Mouse (Mus musculus): ENCODE data around the gene Bcl6b. TPM values are rescaled to one million over a fixed set of nuclear protein-coding genes. Genes with fewer than 3 reads are reported as not detected.
A peak's percentile ranks its signal among the peaks of the same experiment; 100 is the strongest.

Bcl6b gene
- polyA plus RNA-seq (2012; ENCODE audit: insufficient read depth, low replicate concordance): not detected in 2 replicates

- H3K9me3 ChIP-seq: no peaks in the 10 kb centered on the region
- H3K36me3 ChIP-seq (replicated peaks; ENCODE audit: low read length): peaks cover 5% of the 10 kb centered on the region
- H3K4me1 ChIP-seq: peaks cover 81% of the 10 kb centered on the region
- peak within 1 kb of the TSS; percentile 89 for H3K4me3 ChIP-seq (replicated peaks)
- peaks cover 28% of the 10 kb centered on the region for H3K27me3 ChIP-seq (replicated peaks)
- no peak for TF ChIP-seq FLI1 (IDR thresholded peaks at IDR 0.05; ENCODE audit: low read length)
- no peak for TF ChIP-seq GATA1 (IDR thresholded peaks at IDR 0.05; ENCODE audit: borderline replicate concordance, low read length)
Measured at GRCm38 (mm10) chr11:70229260-70230010, at the start of gene Bcl6b. Gene Bcl6b (minus strand): TSS chr11:70229798.

DNA sequence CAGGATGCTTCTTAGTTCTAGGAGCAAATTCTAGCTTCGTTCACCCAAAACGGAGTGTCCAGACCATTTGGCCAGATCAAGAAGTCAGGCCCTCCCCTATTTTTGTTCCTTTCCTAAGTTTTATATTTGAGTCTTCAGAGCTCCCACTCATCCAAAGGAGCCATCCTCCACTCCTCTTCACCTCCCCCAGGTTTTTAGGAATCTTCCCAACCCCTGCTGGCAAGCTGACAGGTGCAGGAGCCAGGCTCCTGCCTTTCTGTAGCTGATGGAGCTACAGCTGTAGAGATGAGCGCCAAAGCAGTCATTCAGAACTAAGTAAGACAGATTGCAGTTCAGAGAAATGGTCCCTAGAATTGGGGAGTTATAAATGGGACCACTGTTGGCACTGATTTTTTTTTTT lies 49.4 kb upstream of the Bcl6b start:
- no peak for TF ChIP-seq GATA1 (IDR thresholded peaks at IDR 0.05; ENCODE audit: borderline replicate concordance, low read length)
- H3K9me3 ChIP-seq: peaks cover 4% of the 10 kb centered on the region; the same call in 1 of the 2 replicates
- H3K27me3 ChIP-seq (replicated peaks): no peaks in the 10 kb centered on the region
- peaks cover 72% of the 10 kb centered on the region for H3K4me1 ChIP-seq
- no peaks in the 10 kb centered on the region for H3K36me3 ChIP-seq (replicated peaks; ENCODE audit: low read length)
- H3K4me3 ChIP-seq (replicated peaks): no peak overlapping the region

DNA sequence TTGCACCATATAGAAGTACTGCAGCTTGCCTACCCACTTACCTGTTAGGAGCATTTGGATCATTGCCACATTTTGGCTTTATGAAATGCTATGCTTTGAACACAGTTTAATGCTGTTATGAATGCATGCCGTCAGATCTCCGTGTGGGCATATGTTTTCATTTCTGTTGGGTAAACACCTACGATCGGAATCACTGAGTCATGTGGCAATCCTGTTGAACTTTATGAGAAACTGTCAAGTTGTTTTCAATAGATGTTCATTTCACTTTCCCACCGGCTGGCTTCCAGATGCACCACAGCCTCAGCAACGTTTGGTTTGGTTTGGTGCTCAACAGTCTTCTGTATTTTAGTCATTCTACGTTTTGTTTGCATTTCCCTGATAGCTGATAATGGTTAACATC lies 42.0 kb upstream of the Bcl6b start:
- TF ChIP-seq FLI1 (IDR thresholded peaks at IDR 0.05; ENCODE audit: low read length): no peak
- no peak for TF ChIP-seq GATA1 (IDR thresholded peaks at IDR 0.05; ENCODE audit: borderline replicate concordance, low read length)
- no peak overlapping the region for H3K4me3 ChIP-seq (replicated peaks)
- no peaks in the 10 kb centered on the region for H3K27me3 ChIP-seq (replicated peaks)
- peaks cover 42% of the 10 kb centered on the region for H3K4me1 ChIP-seq
- H3K36me3 ChIP-seq (replicated peaks; ENCODE audit: low read length): peaks cover 21% of the 10 kb centered on the region
- no peaks in the 10 kb centered on the region for H3K9me3 ChIP-seq

DNA sequence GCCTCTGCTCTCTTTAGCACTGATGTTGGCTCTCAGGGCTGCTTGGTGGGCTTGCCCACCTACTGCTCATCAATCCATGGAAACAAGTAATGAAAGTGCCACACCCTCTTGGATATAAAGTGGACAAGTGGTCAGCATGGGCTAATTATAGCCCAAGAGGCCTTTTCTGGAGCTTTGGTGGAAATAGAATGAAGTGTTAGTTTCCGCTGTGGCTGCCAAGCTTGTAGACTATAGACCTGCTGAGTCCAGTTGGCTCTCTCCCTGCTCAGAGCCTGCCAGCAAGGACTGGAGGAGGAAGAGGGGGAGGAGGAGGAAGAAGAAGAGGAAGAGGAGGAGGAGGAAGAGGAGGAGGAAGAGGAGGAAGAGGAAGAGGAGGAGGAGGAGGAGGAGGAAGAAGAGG lies 36.8 kb upstream of the Bcl6b start:
- TF ChIP-seq FLI1 (IDR thresholded peaks at IDR 0.05; ENCODE audit: low read length): no peak
- no peak for TF ChIP-seq GATA1 (IDR thresholded peaks at IDR 0.05; ENCODE audit: borderline replicate concordance, low read length)
- H3K9me3 ChIP-seq: peaks cover 9% of the 10 kb centered on the region; the same call in 1 of the 2 replicates
- H3K27me3 ChIP-seq (replicated peaks): peaks cover 2% of the 10 kb centered on the region
- peaks cover 34% of the 10 kb centered on the region for H3K36me3 ChIP-seq (replicated peaks; ENCODE audit: low read length)
- no peak overlapping the region for H3K4me3 ChIP-seq (replicated peaks)
- H3K4me1 ChIP-seq: peaks cover 45% of the 10 kb centered on the region

GRCm38 (mm10) chr11:70265819-70266218 lies 36.2 kb upstream of the Bcl6b start:
- peaks cover 13% of the 10 kb centered on the region; the same call in 1 of the 2 replicates for H3K9me3 ChIP-seq
- peaks cover 45% of the 10 kb centered on the region for H3K4me1 ChIP-seq
- H3K36me3 ChIP-seq (replicated peaks; ENCODE audit: low read length): peaks cover 38% of the 10 kb centered on the region
- peaks cover 2% of the 10 kb centered on the region for H3K27me3 ChIP-seq (replicated peaks)
- TF ChIP-seq GATA1 (IDR thresholded peaks at IDR 0.05; ENCODE audit: borderline replicate concordance, low read length) (no peak), FLI1 (IDR thresholded peaks at IDR 0.05; ENCODE audit: low read length) (no peak)
- H3K4me3 ChIP-seq (replicated peaks): no peak overlapping the region

GRCm38 (mm10) chr11:70265252-70265651 lies 35.7 kb upstream of the Bcl6b start:
- peaks cover 19% of the 10 kb centered on the region; the same call in 1 of the 2 replicates for H3K9me3 ChIP-seq
- peaks cover 44% of the 10 kb centered on the region for H3K36me3 ChIP-seq (replicated peaks; ENCODE audit: low read length)
- peak overlapping the region; percentile 57 for H3K4me3 ChIP-seq (replicated peaks)
- peaks cover 45% of the 10 kb centered on the region for H3K4me1 ChIP-seq
- peaks cover 2% of the 10 kb centered on the region for H3K27me3 ChIP-seq (replicated peaks)
- TF ChIP-seq FLI1 (IDR thresholded peaks at IDR 0.05; ENCODE audit: low read length) (no peak), GATA1 (IDR thresholded peaks at IDR 0.05; ENCODE audit: borderline replicate concordance, low read length) (no peak)

DNA sequence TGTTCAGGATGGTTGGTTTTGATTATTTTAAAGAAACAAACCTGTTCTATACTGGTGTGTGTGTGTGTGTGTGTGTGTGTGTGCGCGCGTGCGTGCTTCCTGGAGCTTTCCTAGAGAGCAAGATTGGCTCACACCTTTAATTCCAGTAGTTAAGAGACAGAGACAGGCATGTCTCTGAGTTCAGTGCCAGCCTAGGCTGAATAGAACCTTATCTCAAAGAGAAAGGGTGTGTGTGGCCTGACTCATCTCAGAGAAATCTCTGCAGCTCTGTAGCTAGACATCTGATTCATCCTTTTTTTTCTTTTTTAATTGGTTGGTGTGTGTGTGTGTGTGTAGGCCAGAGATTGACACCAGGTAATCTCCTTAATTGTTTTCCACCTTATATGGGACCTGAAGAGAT lies 29.4 kb upstream of the Bcl6b start:
- Histone ChIP-seq H3K4me1 (peaks cover 55% of the 10 kb centered on the region), H3K4me3 (replicated peaks) (no peak overlapping the region), H3K9me3 (peaks cover 22% of the 10 kb centered on the region; the same call in 1 of the 2 replicates), H3K27me3 (replicated peaks) (peaks cover 11% of the 10 kb centered on the region), H3K36me3 (replicated peaks; ENCODE audit: low read length) (peaks cover 44% of the 10 kb centered on the region)
- no peak for TF ChIP-seq GATA1 (IDR thresholded peaks at IDR 0.05; ENCODE audit: borderline replicate concordance, low read length)
- TF ChIP-seq FLI1 (IDR thresholded peaks at IDR 0.05; ENCODE audit: low read length): no peak

GRCm38 (mm10) chr11:70254931-70255531 lies 25.4 kb upstream of the Bcl6b start, which contains the start of gene Alox12:
Gene Alox12 (minus strand): TSS chr11:70255353.
- H3K4me3 ChIP-seq (replicated peaks): peak within 1 kb of the TSS; percentile 94
- peaks cover 86% of the 10 kb centered on the region for H3K4me1 ChIP-seq
- no peak for TF ChIP-seq FLI1 (IDR thresholded peaks at IDR 0.05; ENCODE audit: low read length)
- no peak for TF ChIP-seq GATA1 (IDR thresholded peaks at IDR 0.05; ENCODE audit: borderline replicate concordance, low read length)
- H3K9me3 ChIP-seq: peaks cover 3% of the 10 kb centered on the region; the same call in 1 of the 2 replicates
- H3K36me3 ChIP-seq (replicated peaks; ENCODE audit: low read length): peaks cover 61% of the 10 kb centered on the region
- peaks cover 9% of the 10 kb centered on the region for H3K27me3 ChIP-seq (replicated peaks)

GRCm38 (mm10) chr11:70254337-70254736 lies 24.7 kb upstream of the Bcl6b start:
- H3K9me3 ChIP-seq: peaks cover 3% of the 10 kb centered on the region; the same call in 1 of the 2 replicates
- TF ChIP-seq FLI1 (IDR thresholded peaks at IDR 0.05; ENCODE audit: low read length) (no peak), GATA1 (IDR thresholded peaks at IDR 0.05; ENCODE audit: borderline replicate concordance, low read length) (no peak)
- peaks cover 68% of the 10 kb centered on the region for H3K36me3 ChIP-seq (replicated peaks; ENCODE audit: low read length)
- peak overlapping the region; percentile 94 for H3K4me3 ChIP-seq (replicated peaks)
- H3K4me1 ChIP-seq: peaks cover 90% of the 10 kb centered on the region
- H3K27me3 ChIP-seq (replicated peaks): peaks cover 9% of the 10 kb centered on the region

DNA sequence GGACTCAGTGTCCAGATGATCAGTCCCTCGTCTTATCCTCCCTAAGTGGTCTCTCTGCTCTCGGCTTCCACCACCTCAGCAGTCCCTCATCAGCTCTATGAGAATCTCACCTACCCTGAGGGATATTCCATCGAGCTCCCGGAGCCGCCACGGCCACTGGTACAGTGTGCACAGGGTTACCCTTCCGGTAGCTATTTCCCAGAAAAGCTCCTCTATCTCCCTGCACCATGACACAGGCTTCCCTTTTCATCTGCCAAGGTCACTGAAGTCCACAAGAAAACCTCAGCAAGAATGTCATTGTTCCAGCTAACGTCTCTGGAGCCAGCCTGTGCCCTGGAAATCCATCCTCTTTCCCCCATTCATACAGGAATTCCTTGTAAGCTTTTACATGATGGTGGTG lies 22.3 kb upstream of the Bcl6b start:
- Histone ChIP-seq H3K36me3 (replicated peaks; ENCODE audit: low read length) (peaks cover 86% of the 10 kb centered on the region), H3K27me3 (replicated peaks) (no peaks in the 10 kb centered on the region), H3K4me3 (replicated peaks) (peak overlapping the region; percentile 94), H3K4me1 (peaks cover 97% of the 10 kb centered on the region), H3K9me3 (peaks cover 3% of the 10 kb centered on the region; the same call in 1 of the 2 replicates)
- TF ChIP-seq FLI1 (IDR thresholded peaks at IDR 0.05; ENCODE audit: low read length): no peak
